Mouse (Mus musculus) MEL (cell line): ENCODE data around the gene Map3k21. TPM values are rescaled to one million over a fixed set of nuclear protein-coding genes. Genes with fewer than 3 reads are reported as not detected.

Experiments
- DNase-seq: peaks from one replicate; pipeline ENCODE4 v3.0.0; 2011; ENCODE audit warnings: low read depth, low spot score
- H3K27ac ChIP-seq: 2 replicates; pipeline ENCODE4 v1.5.1; 2012; ENCODE audit warnings: low read depth, mild to moderate bottlenecking, control low read depth, low read length, moderate library complexity; ENCODE audit not compliant: control insufficient read depth
- H3K27me3 ChIP-seq, 2 experiments: fragments of 150-350 bp in 1 of 2; sonication (generic) in 1 of 2; 2 replicates each; pipeline ENCODE4 v1.6.1; 2012; ENCODE audit warnings: low read length in 2 of 2, mild to moderate bottlenecking in 2 of 2, improper control_type of control experiment in 1 of 2, moderate library complexity in 1 of 2; ENCODE audit not compliant: insufficient read depth in 2 of 2, control insufficient read depth in 1 of 2
- H3K36me3 ChIP-seq, 2 experiments: 2 replicates each; pipeline ENCODE4 v1.6.1; 2012 to 2014; ENCODE audit warnings: low read length in 2 of 2, improper control_type of control experiment in 1 of 2, inconsistent platforms in 1 of 2, mild to moderate bottlenecking in 1 of 2; ENCODE audit not compliant: insufficient read depth in 2 of 2, control insufficient read depth in 1 of 2
- H3K4me1 ChIP-seq, 2 experiments: fragments of 150-350 bp in 1 of 2; sonication (generic) in 1 of 2; 2 replicates each; pipeline ENCODE4 v1.6.1; 2012; ENCODE audit warnings: low read length in 2 of 2, improper control_type of control experiment in 1 of 2, mild to moderate bottlenecking in 1 of 2; ENCODE audit not compliant: insufficient read depth in 2 of 2, control insufficient read depth in 1 of 2
- H3K4me3 ChIP-seq, 2 experiments: fragments of 150-350 bp in 1 of 2; sonication (generic) in 1 of 2; 2 replicates each; pipeline ENCODE4 v1.5.1; 2012; ENCODE audit warnings: low read depth in 2 of 2, low read length in 2 of 2, mild to moderate bottlenecking in 2 of 2, moderate library complexity in 2 of 2, control low read depth in 1 of 2, improper control_type of control experiment in 1 of 2; ENCODE audit not compliant: control insufficient read depth in 1 of 2, insufficient read depth in 1 of 2
- H3K79me2 ChIP-seq: 2 replicates; pipeline ENCODE4 v1.6.1; 2012; ENCODE audit warnings: mild to moderate bottlenecking, low read length, moderate library complexity; ENCODE audit not compliant: control insufficient read depth, poor library complexity, insufficient read depth
- H3K9ac ChIP-seq: 2 replicates; pipeline ENCODE4 v1.6.1; 2012; ENCODE audit warnings: low read depth, mild to moderate bottlenecking, control low read depth, low read length, moderate library complexity; ENCODE audit not compliant: control insufficient read depth, poor library complexity, severe bottlenecking
- H3K9me3 ChIP-seq: fragments of 150-350 bp; sonication (generic); replicated peaks from 2 replicates; pipeline ENCODE4 v1.6.1; 2012; ENCODE audit warnings: mild to moderate bottlenecking, low read length, improper control_type of control experiment, moderate library complexity; ENCODE audit not compliant: insufficient read depth
- CHD2 ChIP-seq: IDR thresholded peaks from 2 replicates; pipeline ENCODE4 v1.6.1; 2011; ENCODE audit warnings: low read length, improper control_type of control experiment
- EP300 ChIP-seq, 2 experiments: IDR thresholded peaks; 2 replicates each; pipeline ENCODE4 v1.6.1; 2011; ENCODE audit warnings: improper control_type of control experiment in 2 of 2, low read length in 2 of 2, low read depth in 1 of 2, mild to moderate bottlenecking in 1 of 2
- ETS1 ChIP-seq: IDR thresholded peaks from 2 replicates; pipeline ENCODE4 v1.6.1; 2012; ENCODE audit warnings: low read depth, mild to moderate bottlenecking, inconsistent platforms, low read length, improper control_type of control experiment, moderate library complexity
- MAX ChIP-seq: IDR thresholded peaks from 2 replicates; pipeline ENCODE4 v1.6.1; 2011; ENCODE audit warnings: low read length, improper control_type of control experiment
- MAZ ChIP-seq: IDR thresholded peaks from 2 replicates; pipeline ENCODE4 v1.6.1; 2012; ENCODE audit warnings: low read depth, mild to moderate bottlenecking, inconsistent platforms, low read length, improper control_type of control experiment
- MEF2A ChIP-seq: IDR thresholded peaks from 2 replicates; pipeline ENCODE4 v1.6.1; 2014; ENCODE audit warnings: low read depth, mild to moderate bottlenecking, inconsistent platforms, low read length, improper control_type of control experiment; ENCODE audit not compliant: poor library complexity, insufficient replicate concordance, severe bottlenecking; ENCODE audit errors: extremely low read depth
- MXI1 ChIP-seq: IDR thresholded peaks from 2 replicates; pipeline ENCODE4 v1.6.1; 2011; ENCODE audit warnings: mild to moderate bottlenecking, low read depth, low read length, improper control_type of control experiment
- MYB ChIP-seq: IDR thresholded peaks from 2 replicates; pipeline ENCODE4 v1.6.1; 2011; ENCODE audit warnings: mild to moderate bottlenecking, low read depth, low read length, improper control_type of control experiment
- MYC ChIP-seq: IDR thresholded peaks from 2 replicates; pipeline ENCODE4 v1.6.1; 2011; ENCODE audit warnings: low read depth, mild to moderate bottlenecking, low read length, improper control_type of control experiment, moderate library complexity
- POLR2A ChIP-seq, 2 experiments: IDR thresholded peaks; 2 replicates each; pipeline ENCODE4 v1.6.1; 2011 to 2012; ENCODE audit warnings: low read length in 2 of 2, mild to moderate bottlenecking in 2 of 2, control low read depth in 1 of 2, improper control_type of control experiment in 1 of 2, low read depth in 1 of 2, moderate library complexity in 1 of 2; ENCODE audit not compliant: control insufficient read depth in 1 of 2, insufficient read depth in 1 of 2, poor library complexity in 1 of 2
- POLR2AphosphoS2 ChIP-seq: IDR thresholded peaks from 2 replicates; pipeline ENCODE4 v1.6.1; 2011; ENCODE audit warnings: low read length, improper control_type of control experiment
- POLR2AphosphoS5 ChIP-seq: IDR thresholded peaks from 2 replicates; pipeline ENCODE4 v1.6.1; 2012; ENCODE audit warnings: low read depth, borderline replicate concordance, mild to moderate bottlenecking, inconsistent platforms, low read length, moderate library complexity, mixed read lengths
- RCOR1 ChIP-seq: IDR thresholded peaks from 2 replicates; pipeline ENCODE4 v1.6.1; 2012; ENCODE audit warnings: low read depth, mild to moderate bottlenecking, inconsistent platforms, low read length, improper control_type of control experiment
- USF2 ChIP-seq, 2 experiments: IDR thresholded peaks; 2 replicates each; pipeline ENCODE4 v1.6.1; 2011 to 2012; ENCODE audit warnings: improper control_type of control experiment in 2 of 2, low read length in 2 of 2, borderline replicate concordance in 1 of 2, inconsistent platforms in 1 of 2, low read depth in 1 of 2, mild to moderate bottlenecking in 1 of 2; ENCODE audit not compliant: insufficient read depth in 1 of 2
- ZC3H11A ChIP-seq: IDR thresholded peaks from 2 replicates; pipeline ENCODE4 v1.6.1; 2012; ENCODE audit warnings: low read depth, mild to moderate bottlenecking, inconsistent platforms, low read length, improper control_type of control experiment
- polyA plus RNA-seq, 2 experiments: library from polyadenylated mRNA; stranded (reverse) in 1 of 2; unstranded in 1 of 2; fragments of >175 nt in 1 of 2; fragments of >200 nt in 1 of 2; gene quantifications; 2 replicates each; pipeline versions ENCODE4 v1.2.1 to v1.2.4; 2012; ENCODE audit warnings: low replicate concordance in 2 of 2, low read depth in 1 of 2; ENCODE audit not compliant: insufficient read length in 2 of 2, insufficient read depth in 1 of 2, missing spikeins in 1 of 2
- total RNA-seq: library from RNA; depleted of rRNA; stranded (reverse); fragments of 300-350 nt; gene quantifications from 2 replicates; pipeline ENCODE4 v1.2.3, GENCODE M21; 2012

Gene Map3k21
- total and polyA plus RNA-seq, 3 experiments = not detected

DNA sequence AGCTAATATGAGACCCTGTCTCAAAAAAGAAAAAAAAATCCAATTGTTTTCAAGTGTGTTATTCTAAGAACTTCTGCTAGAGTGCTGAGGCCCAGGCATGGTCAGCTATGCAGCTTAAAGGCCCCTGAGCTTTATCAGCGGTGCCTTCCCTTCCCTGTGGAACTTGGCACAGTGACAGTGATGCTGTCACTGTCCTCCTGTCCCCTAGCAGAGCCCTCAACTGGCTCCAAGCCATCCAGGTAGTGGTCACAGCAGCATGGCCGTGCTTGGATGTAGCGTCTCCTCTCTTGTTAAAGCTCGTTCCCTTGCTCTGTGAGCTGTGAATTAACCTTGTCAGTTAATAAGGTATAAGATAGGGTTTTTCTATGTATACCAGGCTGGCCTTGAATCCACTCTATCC, 16.4 kb downstream of the Map3k21 start:
- DNase-seq = no peak
- H3K9ac ChIP-seq = no peak overlapping the region
- TF ChIP-seq MEF2A (no peak), CHD2 (no peak), MYC (no peak), ETS1 (no peak), MAX (no peak), POLR2AphosphoS5 (no peak), EP300 (IDR thresholded peaks at IDR 0.05; ENCODE audit: low read depth in 1 of 2, low read length in 2 of 2) (no peak), RCOR1 (no peak), MXI1 (no peak), POLR2A (IDR thresholded peaks at IDR 0.05; ENCODE audit: control insufficient read depth in 1 of 2, insufficient read depth in 1 of 2, low read depth in 1 of 2, low read length in 2 of 2, poor library complexity in 1 of 2) (no peak), MAZ (no peak)
- TF ChIP-seq, all 39 proteins: peak for 0
- H3K27ac ChIP-seq = no peak overlapping the region
- no peak overlapping the region for H3K4me3 ChIP-seq
- no peaks in the 10 kb centered on the region for H3K9me3 ChIP-seq
- no peaks in the 10 kb centered on the region for H3K36me3 ChIP-seq
- no peaks in the 10 kb centered on the region for H3K79me2 ChIP-seq
- no peaks in the 10 kb centered on the region for H3K4me1 ChIP-seq
- no peaks in the 10 kb centered on the region for H3K27me3 ChIP-seq

DNA sequence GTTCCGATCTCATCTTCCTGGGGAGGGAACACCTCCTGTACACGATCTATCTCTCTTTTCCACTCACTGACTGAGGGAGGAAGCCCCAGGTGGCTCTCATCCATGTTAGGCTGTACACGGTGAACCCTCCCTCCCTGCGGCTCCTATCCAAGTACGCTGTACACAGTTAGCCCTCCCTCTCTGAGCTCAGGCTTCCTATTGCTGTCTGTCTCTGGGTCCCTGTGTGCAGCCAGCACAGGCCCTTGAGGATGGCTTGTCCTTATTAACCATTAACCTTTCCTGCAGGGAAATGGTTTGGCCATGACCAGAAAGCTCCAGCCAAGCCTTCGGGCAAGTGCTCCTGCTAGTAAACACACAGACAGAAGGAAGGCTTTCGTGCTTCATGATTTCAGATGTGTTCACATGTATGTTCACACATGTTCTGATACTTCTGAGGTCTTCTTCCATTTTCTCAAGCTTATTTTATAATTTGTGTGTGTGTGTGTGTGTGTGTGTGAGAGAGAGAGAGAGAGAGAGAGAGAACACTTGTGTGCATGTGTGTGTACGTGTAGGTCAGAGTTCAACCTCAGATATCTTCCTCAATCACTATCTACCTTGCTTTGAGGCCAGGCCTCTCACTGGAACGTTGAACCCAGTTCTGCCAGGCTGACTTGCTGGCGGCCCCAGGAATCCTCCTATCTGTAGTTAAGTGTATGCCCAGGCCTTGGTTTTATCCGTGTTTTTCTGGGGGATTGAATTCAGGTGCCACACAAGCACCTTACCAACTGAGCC, 20.2 kb downstream of the Map3k21 start:
- Histone ChIP-seq H3K27me3 (no peaks in the 10 kb centered on the region), H3K9me3 (no peaks in the 10 kb centered on the region)
- no peak for TF ChIP-seq MAX
- no peak for TF ChIP-seq POLR2AphosphoS2
- TF ChIP-seq ZC3H11A = no peak
- TF ChIP-seq MYB = no peak
- TF ChIP-seq USF2 (IDR thresholded peaks at IDR 0.05; ENCODE audit: borderline replicate concordance in 1 of 2, insufficient read depth in 1 of 2, low read depth in 1 of 2, low read length in 2 of 2) = no peak
- no peak for TF ChIP-seq RCOR1

More for the DNA sequence above, 20.2 kb downstream of the Map3k21 start:
- no peaks in the 10 kb centered on the region for H3K79me2 ChIP-seq
- no peaks in the 10 kb centered on the region for H3K36me3 ChIP-seq
- no peak for DNase-seq
- H3K9ac ChIP-seq = no peak overlapping the region
- H3K27ac ChIP-seq = no peak overlapping the region
- H3K4me3 ChIP-seq = no peak overlapping the region
- no peaks in the 10 kb centered on the region for H3K4me1 ChIP-seq
